Mouse (Mus musculus): Measurements from ENCODE around the gene Kcnk10.

DNA sequence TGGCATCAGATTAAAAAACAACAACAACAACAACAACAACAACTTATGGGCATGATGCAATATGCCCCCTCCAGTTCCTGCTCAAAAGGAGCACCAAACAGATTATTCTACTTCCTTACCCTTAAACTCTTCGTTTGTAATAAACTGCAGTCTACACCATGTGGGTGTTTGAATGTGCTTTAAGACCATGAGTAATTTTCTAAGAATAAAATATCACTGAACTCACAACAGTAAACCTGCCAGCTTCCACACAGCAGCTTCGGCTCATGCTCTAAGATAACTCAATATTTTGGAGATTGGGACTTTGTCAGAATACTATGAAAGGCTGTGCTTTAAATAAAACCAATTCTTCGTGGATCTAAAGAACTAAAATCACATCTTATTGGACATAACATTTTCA lies 32.2 kb upstream of the Kcnk10 start:
- TF ChIP-seq POLR2A (IDR thresholded peaks at IDR 0.05; ENCODE audit: low read depth, low read length), result no peak
- TF ChIP-seq CTCF (IDR thresholded peaks at IDR 0.05; ENCODE audit: extremely low read depth, insufficient read length, insufficient replicate concordance, low read depth, low read length), result no peak

All from small intestine, adult 2 months (tissue).